Mouse (Mus musculus) spleen, adult 2 months (tissue): ENCODE measurements around the gene Map4k2. TPM values are rescaled to one million over a fixed set of nuclear protein-coding genes. Genes with fewer than 3 reads are reported as not detected.
A peak's percentile ranks its signal among the peaks of the same experiment; 100 is the strongest.

Experiments used
- DNase-seq, 2 experiments: peaks; one replicate each; pipeline versions ENCODE4 v3.0.0 to v3.0.0-alpha.2; 2012 to 2021; ENCODE audit warnings: low spot score in 2 of 2, low read depth in 1 of 2
- H3K27ac ChIP-seq: fragments of 200-500 bp; 2 replicates; pipeline ENCODE4 v1.5.1; 2012; ENCODE audit warnings: low read length, inconsistent platforms; ENCODE audit not compliant: insufficient read depth
- H3K27me3 ChIP-seq: fragments of 200-500 bp; 2 replicates; pipeline ENCODE4 v1.6.1; 2012; ENCODE audit warnings: mild to moderate bottlenecking, moderate library complexity, low read length, inconsistent platforms; ENCODE audit not compliant: control insufficient read depth, insufficient read depth
- H3K36me3 ChIP-seq: fragments of 200-500 bp; 2 replicates; pipeline ENCODE4 v1.6.1; 2012; ENCODE audit warnings: mild to moderate bottlenecking, low read length, inconsistent platforms; ENCODE audit not compliant: control insufficient read depth, insufficient read depth
- H3K4me1 ChIP-seq: fragments of 200-500 bp; 2 replicates; pipeline ENCODE4 v1.6.1; 2011; ENCODE audit warnings: inconsistent platforms; ENCODE audit not compliant: control insufficient read depth, insufficient read depth, insufficient read length
- H3K4me3 ChIP-seq: fragments of 200-500 bp; 2 replicates; pipeline ENCODE4 v1.5.1; 2011; ENCODE audit warnings: mild to moderate bottlenecking, inconsistent platforms; ENCODE audit not compliant: insufficient read depth, insufficient read length; ENCODE audit errors: extremely low read depth
- CTCF ChIP-seq: fragments of 200-500 bp; IDR thresholded peaks from 2 replicates; pipeline ENCODE4 v1.5.1; 2011; ENCODE audit warnings: mild to moderate bottlenecking, inconsistent platforms; ENCODE audit not compliant: insufficient read depth, insufficient read length, insufficient replicate concordance; ENCODE audit errors: extremely low read depth
- POLR2A ChIP-seq: fragments of 200-500 bp; IDR thresholded peaks from 2 replicates; pipeline ENCODE4 v1.6.1; 2011; ENCODE audit warnings: low read depth, low read length, inconsistent platforms
- WGBS: fragments of 180-500 bp; shearing (Covaris S2); methylation state at CpG from one replicate; pipeline ENCODE4 v1.1.7; 2018; 5-methylcytosine and 5-hydroxymethylcytosine counted together
- polyA plus RNA-seq: library from polyadenylated mRNA; depleted of rRNA; stranded (reverse); fragments of >200 nt; gene quantifications from 2 replicates; pipeline ENCODE4 v1.2.3, GENCODE M21; 2012

Gene Map4k2
- polyA plus RNA-seq, 1 experiment: 487 TPM

DNA sequence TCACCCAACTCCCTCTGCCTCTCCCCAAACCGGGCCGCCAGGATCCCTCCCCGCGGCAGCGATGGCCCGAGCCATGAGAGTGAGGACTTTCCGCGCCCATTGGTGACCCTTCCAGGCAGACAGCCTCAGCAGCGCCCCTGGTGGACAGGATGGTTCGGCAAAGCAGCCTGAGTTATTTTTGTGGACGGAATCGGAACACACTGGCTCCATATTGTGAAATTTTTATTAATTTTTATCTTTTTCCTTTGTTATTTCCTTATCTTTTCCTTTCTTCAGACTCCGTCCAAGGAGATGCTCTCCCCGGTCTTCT is 35.3 kb downstream of the Map4k2 start:
- TF ChIP-seq CTCF (peak; percentile 33; the same call in 1 of the 2 replicates), POLR2A (no peak)
- H3K36me3 ChIP-seq: peaks cover 68% of the 10 kb centered on the region
- WGBS: 88% methylated on average over 14 of the region's 14 CpGs
- H3K27ac ChIP-seq: no peak overlapping the region
- H3K27me3 ChIP-seq: no peaks in the 10 kb centered on the region
- H3K4me3 ChIP-seq: no peak overlapping the region
- DNase-seq: no peak
- peaks cover 2% of the 10 kb centered on the region; the same call in 1 of the 2 replicates for H3K4me1 ChIP-seq

DNA sequence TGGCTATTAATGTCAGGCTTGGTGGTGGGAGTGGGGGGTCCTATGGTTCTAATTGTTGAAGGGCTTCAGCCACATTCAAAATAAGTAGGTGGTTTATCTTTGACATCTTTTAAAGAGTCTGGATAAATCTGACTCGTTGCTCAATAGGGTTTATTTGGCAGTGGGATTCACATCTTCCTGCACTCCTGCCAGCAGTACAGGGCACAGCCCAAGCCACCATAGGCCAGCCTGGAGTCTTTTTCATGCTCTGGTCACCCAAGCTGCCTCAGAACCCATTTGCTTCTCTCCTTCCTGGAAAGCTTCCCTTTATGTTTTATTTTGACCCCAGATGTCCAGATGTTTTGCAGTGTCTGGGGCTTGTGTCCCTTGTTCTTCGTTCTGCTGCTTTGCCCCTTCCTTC is 35.7 kb downstream of the Map4k2 start:
- Histone ChIP-seq H3K4me1 (peaks cover 2% of the 10 kb centered on the region; the same call in 1 of the 2 replicates), H3K27me3 (no peaks in the 10 kb centered on the region), H3K27ac (no peak overlapping the region), H3K4me3 (no peak overlapping the region), H3K36me3 (peaks cover 63% of the 10 kb centered on the region)
- 80% methylated on average over 2 of the region's 2 CpGs for WGBS
- TF ChIP-seq CTCF: no peak
- DNase-seq: no peak

DNA sequence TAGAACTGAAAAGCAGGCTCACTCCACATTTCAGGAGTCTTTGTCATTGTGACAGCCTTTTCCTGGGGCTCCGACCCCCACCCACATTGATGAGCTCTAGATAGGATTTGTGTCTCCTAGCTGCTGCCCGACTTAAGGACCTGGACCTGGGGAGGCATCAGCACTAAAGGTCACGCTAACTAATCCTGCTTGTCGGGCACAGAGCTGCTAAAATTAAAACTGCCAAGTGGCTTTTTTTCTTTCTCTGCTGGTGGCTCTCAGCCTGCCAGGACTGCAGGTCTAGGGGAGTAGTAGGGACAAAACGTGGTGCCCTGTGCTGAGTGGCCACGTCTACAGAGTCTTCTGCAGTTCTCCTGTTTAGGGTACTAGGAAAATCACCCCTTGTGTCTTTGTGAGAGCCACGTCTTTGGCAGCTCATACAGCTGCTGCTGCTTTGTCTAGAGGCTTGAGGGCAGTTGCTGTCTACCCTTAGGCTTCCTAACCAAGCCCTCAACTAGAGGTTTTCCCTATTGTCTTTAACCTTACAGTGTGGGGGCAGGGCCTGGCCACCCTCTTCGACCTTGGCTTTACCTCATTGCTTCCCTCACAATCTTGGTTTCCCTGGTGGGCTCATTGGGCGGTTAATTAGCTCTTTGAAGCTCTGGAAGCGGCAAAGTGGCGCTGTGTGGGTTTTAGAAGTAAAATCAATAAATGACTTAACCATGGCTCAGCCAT is 36.5 kb downstream of the Map4k2 start:
- TF ChIP-seq CTCF (no peak), POLR2A (no peak)
- 87% methylated on average over 11 of the region's 11 CpGs for WGBS
- DNase-seq: no peak
- H3K27me3 ChIP-seq: no peaks in the 10 kb centered on the region
- peaks cover 55% of the 10 kb centered on the region for H3K36me3 ChIP-seq
- H3K27ac ChIP-seq: no peak overlapping the region
- peaks cover 2% of the 10 kb centered on the region; the same call in 1 of the 2 replicates for H3K4me1 ChIP-seq
- H3K4me3 ChIP-seq: no peak overlapping the region

DNA sequence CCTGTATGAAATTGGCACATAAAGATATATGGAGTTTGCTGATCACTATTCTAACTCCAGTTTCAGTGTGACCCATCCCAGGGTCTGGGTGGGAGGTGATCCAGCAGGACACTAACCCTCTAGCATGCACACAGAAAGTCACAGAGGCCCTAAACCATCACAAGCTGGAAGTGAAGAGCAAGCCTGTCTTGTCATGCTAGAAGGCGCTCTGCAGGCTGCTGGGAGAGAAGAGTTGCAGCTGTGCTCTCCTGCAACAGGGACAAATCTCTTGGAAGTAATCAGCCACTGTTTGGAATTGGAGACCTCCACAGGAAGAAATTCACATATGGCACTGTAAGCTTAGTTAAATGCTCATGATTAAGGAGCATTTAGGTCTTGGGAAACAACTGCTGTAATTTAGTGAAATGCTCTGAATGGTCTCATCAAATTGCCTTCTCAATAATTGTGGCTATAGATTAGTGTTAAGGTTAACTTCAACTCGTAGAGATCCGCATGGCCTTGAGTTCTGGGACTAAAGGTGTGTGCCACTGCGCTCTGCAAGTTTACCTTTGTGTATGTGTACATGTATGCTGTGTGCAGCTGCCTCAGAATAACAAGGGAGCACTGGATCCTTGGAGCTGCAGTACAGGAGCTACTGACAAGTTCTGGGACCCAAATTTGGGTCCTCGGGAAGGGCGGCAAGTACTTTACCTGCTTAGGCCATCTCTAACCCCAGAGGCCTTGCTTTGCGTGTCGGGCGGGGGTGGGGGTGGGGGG is 39.7 kb downstream of the Map4k2 start:
- TF ChIP-seq CTCF (no peak), POLR2A (no peak)

DNA sequence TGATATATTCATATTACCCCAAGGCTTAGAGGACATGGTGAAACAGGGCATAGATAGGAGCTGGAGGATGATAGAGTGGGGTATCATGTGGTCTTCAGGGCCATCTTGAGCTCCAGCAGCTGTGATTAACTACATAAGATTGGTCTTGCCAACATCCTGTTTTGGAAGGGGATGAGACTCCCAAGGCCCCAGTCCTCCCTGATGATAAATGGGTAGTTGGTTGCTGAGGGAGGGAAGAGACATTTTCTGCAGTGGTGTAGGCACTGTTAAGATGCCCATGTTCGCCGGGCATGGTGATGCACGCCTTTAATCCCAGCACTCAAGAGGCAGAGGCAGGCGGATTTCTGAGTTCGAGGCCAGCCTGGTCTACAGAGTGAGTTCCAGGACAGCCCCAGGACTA is 40.3 kb downstream of the Map4k2 start:
- no peak for DNase-seq
- no peak for TF ChIP-seq POLR2A
- no peak for TF ChIP-seq CTCF
- Histone ChIP-seq H3K27ac (no peak overlapping the region), H3K36me3 (peaks cover 21% of the 10 kb centered on the region), H3K27me3 (no peaks in the 10 kb centered on the region), H3K4me1 (peaks cover 14% of the 10 kb centered on the region; the same call in 1 of the 2 replicates), H3K4me3 (no peak overlapping the region)
- WGBS: 93% methylated on average over 5 of the region's 5 CpGs

More for the DNA sequence above, 39.7 kb downstream of the Map4k2 start:
- WGBS: 92% methylated on average over 9 of the region's 9 CpGs
- Histone ChIP-seq H3K27me3 (no peaks in the 10 kb centered on the region), H3K27ac (no peak overlapping the region), H3K4me1 (peaks cover 14% of the 10 kb centered on the region; the same call in 1 of the 2 replicates), H3K4me3 (no peak overlapping the region), H3K36me3 (peaks cover 27% of the 10 kb centered on the region)
- DNase-seq: no peak

DNA sequence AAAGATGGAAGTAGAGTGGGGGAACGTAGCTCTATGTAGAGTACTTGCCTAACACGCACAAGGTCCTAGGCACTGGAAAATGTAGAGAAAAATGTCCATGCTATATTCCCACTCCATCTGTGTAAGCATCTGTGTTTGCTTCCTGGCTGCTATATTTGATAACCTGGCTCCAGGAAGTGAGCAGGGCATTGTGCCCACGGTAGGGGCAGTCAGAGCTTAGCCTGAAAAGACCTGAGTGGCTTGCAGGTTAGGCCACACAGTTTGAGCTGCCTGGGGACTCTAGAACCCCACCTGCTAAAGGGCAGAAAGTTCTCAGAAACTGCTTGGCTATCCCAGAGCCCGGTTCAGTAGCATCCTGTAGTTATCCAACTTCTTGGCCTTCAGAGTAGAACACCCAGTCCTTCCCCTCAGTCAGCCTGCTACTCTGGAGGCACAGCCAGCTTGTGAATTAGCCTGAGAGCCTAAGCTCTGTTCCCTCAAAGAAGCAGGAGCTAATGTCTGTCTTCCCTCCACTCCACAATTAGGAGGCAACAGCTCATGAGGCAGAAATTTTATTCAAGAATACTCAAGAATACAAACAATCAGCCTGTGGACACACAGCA is 41.5 kb downstream of the Map4k2 start:
- no peak overlapping the region for H3K27ac ChIP-seq
- peaks cover 14% of the 10 kb centered on the region; the same call in 1 of the 2 replicates for H3K4me1 ChIP-seq
- no peak for DNase-seq
- no peak overlapping the region for H3K4me3 ChIP-seq
- H3K36me3 ChIP-seq: peaks cover 11% of the 10 kb centered on the region
- TF ChIP-seq POLR2A (no peak), CTCF (no peak)
- H3K27me3 ChIP-seq: no peaks in the 10 kb centered on the region
- WGBS: 43% methylated on average over 4 of the region's 4 CpGs
